Mouse (Mus musculus) lung, postnatal 4 days (tissue): ENCODE data around the gene Pa2g4.
A peak's percentile ranks its signal among the peaks of the same experiment; 100 is the strongest.

Experiments used
- DNase-seq, 2 experiments: peaks; one replicate each; pipeline ENCODE4 v3.0.0; 2021

Gene Pa2g4

GRCm38 (mm10) chr10:128535624-128536265 lies 30.0 kb downstream of the Pa2g4 start:
- DNase-seq = no peak

- DNase-seq = no peak
Measured at GRCm38 (mm10) chr10:128535206-128535605, 30.6 kb downstream of the Pa2g4 start.

GRCm38 (mm10) chr10:128526366-128527356 lies 39.1 kb downstream of the Pa2g4 start:
- DNase-seq = no peak

- peak; percentile 94 to 98 for DNase-seq
Measured at GRCm38 (mm10) chr10:128525671-128526308, 40.0 kb downstream of the Pa2g4 start, which contains the start of gene Esyt1. Gene Esyt1 (minus strand): TSS chr10:128525871.

GRCm38 (mm10) chr10:128524732-128525662 lies 40.8 kb downstream of the Pa2g4 start:
- DNase-seq = peak; percentile 75 to 78

GRCm38 (mm10) chr10:128524111-128524731 lies 41.6 kb downstream of the Pa2g4 start:
- no peak for DNase-seq

GRCm38 (mm10) chr10:128522351-128522750 lies 43.4 kb downstream of the Pa2g4 start:
- DNase-seq = no peak

- no peak for DNase-seq
Measured at GRCm38 (mm10) chr10:128520591-128520990, 45.2 kb downstream of the Pa2g4 start.

- DNase-seq = peak; percentile 59 to 75
Measured at GRCm38 (mm10) chr10:128518833-128519232, 47.0 kb downstream of the Pa2g4 start.

- DNase-seq = no peak
Measured at GRCm38 (mm10) chr10:128516677-128517076, 49.1 kb downstream of the Pa2g4 start.

GRCm38 (mm10) chr10:128516029-128516428 lies 49.8 kb downstream of the Pa2g4 start:
- DNase-seq = no peak

- DNase-seq = no peak
Measured at GRCm38 (mm10) chr10:128515044-128515443, 50.7 kb downstream of the Pa2g4 start.

GRCm38 (mm10) chr10:128511761-128512160 lies 54.0 kb downstream of the Pa2g4 start:
- DNase-seq = no peak

- no peak for DNase-seq
Measured at GRCm38 (mm10) chr10:128511189-128511588, 54.6 kb downstream of the Pa2g4 start.

- no peak for DNase-seq
Measured at GRCm38 (mm10) chr10:128510301-128510700, 55.5 kb downstream of the Pa2g4 start.

GRCm38 (mm10) chr10:128509831-128510230 lies 56.0 kb downstream of the Pa2g4 start:
- DNase-seq = peak in 1 of 2 experiments; percentile 75

GRCm38 (mm10) chr10:128509203-128509602 lies 56.6 kb downstream of the Pa2g4 start:
- DNase-seq = no peak

GRCm38 (mm10) chr10:128508260-128508659 lies 57.5 kb downstream of the Pa2g4 start:
- DNase-seq = peak in 1 of 2 experiments; percentile 64
